In the genomic region with DNA sequence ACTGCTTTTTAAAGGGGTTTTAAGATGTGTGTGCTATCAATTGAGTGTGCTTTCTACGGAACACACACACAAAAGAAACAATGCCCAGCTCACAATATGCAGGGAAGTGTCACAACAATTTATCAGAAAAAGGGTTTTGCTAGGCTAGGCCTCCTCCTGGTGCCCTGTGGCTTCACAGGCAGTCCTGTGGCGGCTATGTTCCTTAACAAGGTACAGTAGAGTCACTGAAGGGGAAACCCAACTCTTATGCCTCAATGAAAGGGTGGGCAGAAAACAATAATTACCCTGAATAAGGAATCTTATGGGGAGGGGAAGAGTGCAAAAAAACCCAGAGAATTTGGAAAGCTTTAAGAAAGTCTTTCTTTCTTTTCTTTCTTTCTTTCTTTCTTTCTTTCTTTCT, we compare ENCODE assay signal across 10 mouse cellular contexts.
"Had no signal": no experiment of that assay in that cellular context is flagged by ENCODE, and none has a peak within 500 bp of the region (broad histone marks: within the 10 kb centered on the region; RNA-seq: fewer than 3 reads in every experiment).

No protein-coding gene starts in this region.

- ATAC-seq: lung, postnatal 0 days; midbrain, embryonic 16.5 days had no signal

- H3K27ac ChIP-seq: limb, embryonic 12.5 days; liver, embryonic 14.5 days had no signal

- DNase-seq: kidney, adult 8-10 months; layer of hippocampus, adult 9-11 months; layer of hippocampus, postnatal 36 days; lung, adult 2 months; lung, postnatal 36 days; right cerebral cortex, postnatal 25 days had no signal

- H3K9me3 ChIP-seq: limb, embryonic 12.5 days had no signal

- H3K4me2 ChIP-seq: limb, embryonic 12.5 days had no signal

- H3K9ac ChIP-seq: limb, embryonic 12.5 days; liver, embryonic 14.5 days had no signal

- H3K4me3 ChIP-seq: limb, embryonic 12.5 days had no signal

- H3K27me3 ChIP-seq: limb, embryonic 12.5 days had no signal
